Mouse (Mus musculus): ENCODE data around the gene Rnf43. TPM values are rescaled to one million over a fixed set of nuclear protein-coding genes. Genes with fewer than 3 reads are reported as not detected.

Gene Rnf43
- 5.2 TPM for total RNA-seq (2023)

DNA sequence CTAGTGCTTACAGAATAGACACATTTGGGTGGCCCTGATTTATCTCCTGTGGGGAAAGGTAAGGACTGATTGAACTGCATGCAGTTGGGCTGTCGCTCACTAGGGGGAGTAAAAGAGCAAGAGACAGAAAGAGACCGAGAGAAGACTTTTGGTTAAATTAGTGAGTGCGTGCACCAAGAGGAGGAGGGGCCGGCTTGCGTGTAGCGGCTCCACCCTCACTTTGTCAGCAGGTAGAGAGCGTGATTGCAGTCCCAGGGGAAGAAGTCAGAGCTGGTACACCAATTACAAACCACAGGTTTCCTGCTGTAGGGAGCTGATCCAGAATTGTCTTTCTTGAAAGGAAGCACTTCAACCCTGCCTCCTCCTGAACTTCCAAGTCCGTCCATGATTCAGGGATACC is at the start of gene Rnf43:
Gene Rnf43, plus strand, starts transcription at position 316 of the 400 bp plus-strand sequence.

DNA sequence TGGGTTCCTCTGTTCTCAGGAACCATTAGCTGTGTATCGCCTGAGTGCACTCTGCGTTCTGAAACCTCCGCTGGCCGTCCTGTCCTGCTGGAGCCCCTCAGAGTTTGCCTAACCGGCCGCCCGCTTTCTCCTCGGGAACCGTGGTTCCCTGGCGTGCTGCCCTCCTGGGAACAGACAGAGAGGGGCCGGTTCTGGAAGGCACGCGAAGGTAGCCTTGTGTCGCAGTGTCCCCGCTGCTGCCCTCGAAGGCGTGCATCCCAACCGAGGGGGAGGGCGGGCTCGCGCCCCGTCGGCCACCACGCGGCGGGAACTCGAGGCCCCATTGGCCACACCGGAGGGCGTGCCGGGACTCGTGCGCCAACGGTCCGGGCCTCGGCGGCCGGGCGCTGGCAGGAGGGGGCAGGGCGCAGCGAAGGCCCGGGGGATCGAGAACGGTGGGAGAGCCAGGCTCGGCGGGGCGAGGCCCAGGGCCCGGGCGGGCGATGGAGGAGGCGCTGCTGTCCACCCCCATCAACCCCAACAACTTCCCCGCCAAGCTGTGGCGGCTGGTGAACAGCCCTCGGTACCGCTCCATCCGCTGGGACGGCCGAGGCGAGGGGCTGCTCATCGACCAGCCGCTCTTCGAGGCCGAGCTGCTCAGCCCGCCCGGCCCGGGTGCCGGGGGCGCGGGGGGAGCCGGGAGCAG is 45.6 kb upstream of the Rnf43 start, which contains the start of gene Hsf5:
Gene Hsf5, plus strand, starts transcription at position 375 of the 685 bp plus-strand sequence.

DNA sequence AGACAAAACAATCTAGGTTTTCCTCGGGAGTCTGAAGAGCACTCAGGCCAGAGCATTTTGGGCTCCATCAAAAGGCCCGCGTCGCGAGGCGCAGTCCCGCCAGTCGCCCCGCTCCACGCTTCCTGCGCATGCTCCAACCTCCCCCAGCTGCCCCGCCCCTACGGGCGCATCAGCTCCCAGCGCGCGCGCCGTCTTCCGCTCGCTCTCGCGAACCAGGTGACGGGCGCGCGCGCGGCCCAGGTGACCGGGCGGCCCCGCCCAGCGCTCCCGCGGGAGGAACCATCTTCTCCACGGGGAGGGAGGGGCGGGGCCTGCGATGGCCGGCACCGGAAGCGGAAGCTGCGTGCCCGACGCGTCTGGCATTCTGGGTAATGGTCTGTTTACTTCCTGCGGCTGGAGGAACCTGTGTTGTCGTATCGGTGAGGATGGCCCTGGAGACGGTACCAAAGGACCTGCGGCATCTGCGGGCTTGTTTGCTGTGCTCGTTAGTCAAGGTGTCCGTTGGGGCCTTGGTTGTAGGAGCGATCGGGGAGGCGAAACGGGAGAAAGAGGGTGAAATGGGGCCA is 74.7 kb downstream of the Rnf43 start, which contains the start of gene Supt4a:
Gene Supt4a, plus strand, starts transcription at position 378 of the 566 bp plus-strand sequence.

DNA sequence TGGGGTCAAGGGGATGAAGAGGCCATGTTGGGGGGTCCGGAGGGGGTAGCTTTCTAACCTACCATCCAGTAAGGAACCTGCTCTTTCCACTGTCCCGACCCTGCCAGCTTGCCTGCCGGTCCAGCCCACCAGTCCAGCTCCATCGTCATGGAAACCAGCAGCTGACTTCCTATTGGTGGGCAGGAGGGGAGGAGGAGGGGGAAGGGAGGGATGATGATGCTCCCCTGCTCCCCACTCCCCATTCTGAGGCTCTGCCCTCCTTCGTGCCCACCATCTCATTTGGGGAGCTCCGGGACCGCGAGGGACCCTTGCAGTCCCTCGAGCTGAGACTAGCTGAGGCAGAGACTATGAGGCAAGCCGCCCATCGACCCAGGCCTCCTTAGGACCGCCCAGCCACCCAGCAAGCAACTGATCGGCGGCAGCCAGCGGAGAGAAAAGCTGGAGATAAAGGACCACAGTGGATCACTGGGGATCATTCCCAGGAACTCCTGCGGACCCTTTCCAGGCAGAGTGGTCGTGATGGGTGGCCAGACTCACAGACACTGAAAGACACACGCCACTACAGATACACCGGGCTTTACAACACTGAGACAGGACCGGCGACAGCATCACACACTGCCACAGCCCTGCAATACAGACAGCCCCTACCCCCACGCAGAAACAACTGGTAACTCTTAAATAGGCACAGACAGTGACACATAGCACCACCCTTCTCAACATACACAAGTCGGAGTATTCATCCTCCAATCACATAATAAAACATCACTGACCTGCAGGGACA is 98.0 kb downstream of the Rnf43 start, which contains the start of gene Tspoap1:
Gene Tspoap1, plus strand, starts transcription at position 241 of the 781 bp plus-strand sequence.

Other genes starting within 250 kb of the Rnf43 start
- not detected for gene Gm11492, start 96.1 kb upstream of the Rnf43 start, total RNA-seq (2023)
- 4.5 TPM for gene Sept4, start 93.8 kb upstream of the Rnf43 start, total RNA-seq (2023)
- gene Mtmr4, start 70.6 kb upstream of the Rnf43 start, total RNA-seq (2023) = 21.4 TPM
- gene Hsf5, start 45.6 kb upstream of the Rnf43 start, total RNA-seq (2023) = 0.29 TPM
- gene Supt4a, start 74.8 kb downstream of the Rnf43 start, total RNA-seq (2023) = 155 TPM
- 3.8 TPM for gene Tspoap1, start 97.8 kb downstream of the Rnf43 start, total RNA-seq (2023)
- gene Mpo, start 130.9 kb downstream of the Rnf43 start, total RNA-seq (2023) = 0.67 TPM
- not detected for gene Lpo, start 165.6 kb downstream of the Rnf43 start, total RNA-seq (2023)
- 9.6 TPM for gene Mks1, start 190.5 kb downstream of the Rnf43 start, total RNA-seq (2023)
- gene Epx, start 212.8 kb downstream of the Rnf43 start, total RNA-seq (2023) = not detected
- not detected for gene Olfr462, start 229.5 kb downstream of the Rnf43 start, total RNA-seq (2023)
- not detected for gene Olfr463, start 234.7 kb downstream of the Rnf43 start, total RNA-seq (2023)

Measured in CD4-positive naive resting alpha-beta T cell, adult 76 days (primary cell).